Mouse (Mus musculus) G1E (cell line): ENCODE measurements at regions not wholly inside any gene's neighbourhood (a gene's known extent, or its start where the extent isn't known, plus 50 kb on each side); places are given as distances from the start of the nearest gene placed in this dataset.

Source experiments
- ATAC-seq: 2 replicates; pipeline ENCODE4 v1.8.0; 2016; ENCODE audit warnings: mild to moderate bottlenecking; ENCODE audit not compliant: insufficient number of reproducible peaks, poor library complexity, low FRiP score, severe bottlenecking; ENCODE audit errors: extremely low read depth
- DNase-seq: peaks from one replicate; pipeline ENCODE4 v3.0.0; 2012; ENCODE audit warnings: low spot score
- H3K27me3 ChIP-seq: 2 replicates; pipeline ENCODE4 v1.6.1; 2012; ENCODE audit warnings: mild to moderate bottlenecking, low read length, inconsistent platforms; ENCODE audit not compliant: insufficient read depth
- H3K36me3 ChIP-seq: replicated peaks from 2 replicates; pipeline ENCODE3; 2012; ENCODE audit warnings: mild to moderate bottlenecking, inconsistent platforms
- H3K4me1 ChIP-seq: 2 replicates; pipeline ENCODE4 v1.6.1; 2012; ENCODE audit warnings: low read depth, low read length, inconsistent platforms, mixed read lengths; ENCODE audit not compliant: insufficient read depth
- H3K4me3 ChIP-seq: 2 replicates; pipeline ENCODE4 v1.5.1; 2012; ENCODE audit warnings: low read depth, mild to moderate bottlenecking, inconsistent platforms, low read length, moderate library complexity, mixed read lengths
- H3K9me3 ChIP-seq: replicated peaks from 2 replicates; pipeline ENCODE4 v1.6.1; 2012; ENCODE audit warnings: inconsistent platforms
- CTCF ChIP-seq: IDR thresholded peaks from 2 replicates; pipeline ENCODE4 v1.5.1; 2012; ENCODE audit warnings: low read depth, low read length, inconsistent platforms, mixed read lengths
- GATA1 ChIP-seq: IDR thresholded peaks from 2 replicates; pipeline ENCODE4 v1.6.1; 2012; ENCODE audit warnings: borderline replicate concordance, low read length, inconsistent platforms, mixed read lengths
- GATA2 ChIP-seq: IDR thresholded peaks from 2 replicates; pipeline ENCODE4 v1.6.1; 2012; ENCODE audit warnings: low read depth, low read length, inconsistent platforms, borderline replicate concordance
- POLR2AphosphoS5 ChIP-seq: IDR thresholded peaks from 2 replicates; pipeline ENCODE4 v1.6.1; 2012; ENCODE audit warnings: low read depth, low read length, inconsistent platforms; ENCODE audit not compliant: insufficient replicate concordance
- TAL1 ChIP-seq: conservative IDR thresholded peaks from 2 replicates; pipeline ENCODE4 v1.6.1; 2012; ENCODE audit warnings: low read depth, low read length, inconsistent platforms, mixed read lengths

DNA sequence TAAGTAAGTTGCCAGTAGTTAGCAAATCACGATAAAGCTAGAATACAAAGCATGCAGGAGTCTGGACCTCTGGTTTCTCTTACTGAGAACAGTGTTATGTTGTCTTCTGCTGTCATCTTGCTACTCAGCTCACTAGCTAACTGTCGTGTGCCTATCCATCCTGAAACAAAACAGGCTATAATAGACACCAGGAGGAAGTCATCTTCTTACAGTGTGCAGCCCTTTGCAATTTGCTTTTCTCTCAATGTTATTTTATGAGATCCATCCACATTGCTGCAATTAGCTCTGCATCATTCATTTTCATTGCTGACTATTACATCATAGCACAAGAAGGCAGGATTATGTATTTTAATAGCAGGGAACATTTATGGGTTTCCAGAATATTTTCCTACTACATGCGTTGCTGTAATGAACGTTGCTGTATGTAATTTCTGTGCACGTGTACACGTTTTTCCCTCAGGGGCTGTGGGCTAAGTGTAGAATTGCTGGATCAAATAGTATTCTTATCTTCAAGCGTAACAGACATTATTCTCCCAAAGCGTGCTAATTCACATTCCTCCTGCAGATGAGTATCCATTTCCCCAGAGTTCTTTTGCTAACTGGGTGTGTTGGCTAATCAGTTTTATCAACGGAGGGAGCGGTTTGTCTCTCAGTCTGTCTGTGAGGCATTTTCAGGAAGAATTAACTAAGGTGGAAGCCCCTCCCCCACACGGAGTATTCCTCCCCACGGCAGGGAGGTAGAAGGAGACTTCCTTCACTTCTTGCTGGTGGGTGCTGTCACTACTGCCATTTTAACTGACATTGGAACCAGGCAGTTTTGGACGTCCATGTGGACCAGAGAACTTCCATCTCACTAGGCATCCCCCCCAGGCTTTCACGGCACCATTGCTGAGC lies 139.1 kb upstream of the Tyw5 start:
- Histone ChIP-seq H3K9me3 (peaks cover 8% of the 10 kb centered on the region), H3K36me3 (no peaks in the 10 kb centered on the region), H3K27me3 (no peaks in the 10 kb centered on the region), H3K4me3 (no peak overlapping the region), H3K4me1 (no peaks in the 10 kb centered on the region)
- ATAC-seq (no peak), DNase-seq (no peak)
- TF ChIP-seq TAL1 (no peak), GATA2 (no peak), POLR2AphosphoS5 (no peak), CTCF (no peak), GATA1 (no peak)

DNA sequence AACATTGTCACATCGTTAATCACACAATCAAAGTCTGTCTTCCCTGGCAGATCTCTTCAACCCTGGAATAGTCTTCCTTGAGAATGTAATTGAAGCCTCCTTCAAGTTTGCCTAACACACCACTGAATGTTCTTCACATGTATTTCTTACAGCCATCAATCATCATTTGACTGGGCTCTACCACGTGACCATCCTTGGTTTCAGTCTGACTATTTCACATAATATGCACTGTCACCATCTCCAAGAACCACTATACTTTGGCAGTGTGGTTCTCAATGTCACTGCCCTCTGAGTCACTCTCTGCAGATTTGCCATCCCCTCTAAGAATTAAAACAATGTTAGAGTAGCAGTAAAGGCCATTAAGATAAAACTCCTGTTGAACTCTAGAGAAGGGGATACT lies 154.6 kb upstream of the Tyw5 start:
- Histone ChIP-seq H3K27me3 (no peaks in the 10 kb centered on the region), H3K4me1 (no peaks in the 10 kb centered on the region), H3K36me3 (no peaks in the 10 kb centered on the region), H3K4me3 (no peak overlapping the region), H3K9me3 (no peaks in the 10 kb centered on the region)
- no peak for ATAC-seq
- TF ChIP-seq TAL1: no peak
- TF ChIP-seq CTCF: no peak
- no peak for TF ChIP-seq GATA1
- TF ChIP-seq GATA2: no peak
- no peak for TF ChIP-seq POLR2AphosphoS5
- DNase-seq: no peak

DNA sequence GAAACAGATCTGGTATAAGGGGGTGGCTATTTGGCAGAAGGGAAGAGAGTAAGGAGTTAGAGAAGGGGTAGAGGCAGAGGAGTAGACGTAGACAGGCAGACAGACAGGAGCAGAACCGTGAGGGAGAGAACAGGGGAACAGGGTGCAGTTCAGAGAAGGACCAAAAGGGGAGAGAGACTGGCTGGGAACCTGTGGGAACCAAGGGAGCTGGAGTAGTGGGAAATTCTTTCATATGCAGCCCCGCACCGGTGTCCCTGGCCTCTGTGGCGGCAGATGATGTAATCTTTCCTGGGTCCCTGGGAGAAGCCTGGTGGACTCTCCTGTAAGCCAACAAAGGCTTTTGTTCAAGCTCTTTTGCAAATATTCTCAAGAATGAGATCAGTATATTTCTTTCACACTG lies 157.8 kb upstream of the Tyw5 start:
- H3K4me1 ChIP-seq: no peaks in the 10 kb centered on the region
- H3K36me3 ChIP-seq: no peaks in the 10 kb centered on the region
- DNase-seq: no peak
- H3K9me3 ChIP-seq: no peaks in the 10 kb centered on the region
- no peaks in the 10 kb centered on the region for H3K27me3 ChIP-seq
- TF ChIP-seq CTCF (no peak), TAL1 (no peak), GATA2 (no peak)
- no peak for ATAC-seq
- no peak overlapping the region for H3K4me3 ChIP-seq

DNA sequence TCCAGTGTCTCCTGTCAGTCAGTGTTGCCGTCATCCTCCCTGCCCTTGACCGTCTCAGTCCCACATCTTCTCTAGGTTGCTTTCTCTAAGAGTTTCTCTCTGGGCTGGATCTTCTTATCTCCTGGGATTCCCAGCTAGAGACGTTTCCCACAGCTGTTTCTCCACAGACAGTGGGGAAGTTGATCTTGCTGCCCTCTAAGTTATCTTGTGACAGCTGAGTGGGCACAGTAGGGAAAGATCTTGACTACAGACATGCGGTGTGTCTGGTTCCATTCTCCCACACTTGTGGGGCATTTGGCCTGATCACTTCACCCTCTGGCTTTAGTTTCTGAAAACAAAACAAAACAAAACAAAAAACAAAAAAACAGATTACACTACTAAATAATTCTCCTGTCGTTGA lies 165.2 kb upstream of the Tyw5 start:
- Histone ChIP-seq H3K36me3 (no peaks in the 10 kb centered on the region), H3K4me1 (no peaks in the 10 kb centered on the region), H3K9me3 (no peaks in the 10 kb centered on the region), H3K4me3 (no peak overlapping the region), H3K27me3 (0 out of 2 replicates have a peak, but pooled peaks cover 3% of the 10 kb centered on the region)
- TF ChIP-seq TAL1: no peak
- no peak for TF ChIP-seq GATA1
- TF ChIP-seq CTCF: no peak
- no peak for TF ChIP-seq GATA2
- no peak for TF ChIP-seq POLR2AphosphoS5
- ATAC-seq (no peak), DNase-seq (no peak)

DNA sequence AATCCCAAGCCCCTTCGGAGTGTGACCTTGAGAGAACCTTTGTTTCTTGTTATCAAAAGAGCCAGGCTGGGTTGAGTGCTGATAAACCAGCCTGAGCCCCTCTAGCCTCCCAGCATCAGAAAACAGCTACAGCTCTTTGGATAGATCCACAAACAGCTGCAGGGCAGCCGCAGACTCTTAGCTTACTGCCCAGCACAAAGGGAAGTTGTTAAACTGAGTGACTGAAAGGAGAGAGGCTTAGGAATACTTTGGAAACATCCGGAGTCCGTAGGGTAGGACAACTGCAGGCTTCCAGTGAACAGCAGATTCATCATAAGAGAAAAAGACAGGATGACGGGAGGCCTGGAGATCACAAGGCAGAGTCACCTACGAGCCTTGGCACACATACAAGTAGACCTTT lies 166.9 kb upstream of the Tyw5 start:
- TF ChIP-seq GATA1 (no peak), POLR2AphosphoS5 (no peak), GATA2 (no peak), TAL1 (no peak), CTCF (no peak)
- H3K4me1 ChIP-seq: no peaks in the 10 kb centered on the region
- ATAC-seq: no peak
- H3K36me3 ChIP-seq: no peaks in the 10 kb centered on the region
- H3K4me3 ChIP-seq: no peak overlapping the region
- no peaks in the 10 kb centered on the region for H3K9me3 ChIP-seq
- 0 out of 2 replicates have a peak, but pooled peaks cover 3% of the 10 kb centered on the region for H3K27me3 ChIP-seq
- no peak for DNase-seq

DNA sequence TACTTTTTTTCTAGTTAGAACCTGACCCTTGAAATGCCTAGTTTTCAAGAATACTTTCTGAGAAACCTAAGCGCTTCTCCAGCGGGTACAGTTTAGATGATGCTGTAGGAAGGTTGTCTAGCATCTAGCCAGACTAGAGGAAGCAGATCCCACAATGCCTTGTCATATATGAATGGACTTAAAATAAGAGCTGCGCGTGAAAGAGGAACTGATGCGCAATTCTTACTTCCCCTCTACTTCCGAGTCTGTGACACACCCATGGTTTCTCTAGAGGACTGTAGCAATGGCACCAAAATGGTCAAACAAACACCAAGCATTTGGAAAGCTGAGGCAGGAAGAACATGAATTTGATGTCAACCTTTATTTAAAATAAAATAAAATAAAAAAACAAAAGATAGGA lies 167.6 kb upstream of the Tyw5 start:
- ATAC-seq (no peak), DNase-seq (no peak)
- TF ChIP-seq POLR2AphosphoS5 (no peak), GATA1 (no peak), TAL1 (no peak), GATA2 (no peak), CTCF (no peak)
- no peaks in the 10 kb centered on the region for H3K36me3 ChIP-seq
- H3K9me3 ChIP-seq: no peaks in the 10 kb centered on the region
- H3K27me3 ChIP-seq: 0 out of 2 replicates have a peak, but pooled peaks cover 3% of the 10 kb centered on the region
- no peak overlapping the region for H3K4me3 ChIP-seq
- H3K4me1 ChIP-seq: no peaks in the 10 kb centered on the region

DNA sequence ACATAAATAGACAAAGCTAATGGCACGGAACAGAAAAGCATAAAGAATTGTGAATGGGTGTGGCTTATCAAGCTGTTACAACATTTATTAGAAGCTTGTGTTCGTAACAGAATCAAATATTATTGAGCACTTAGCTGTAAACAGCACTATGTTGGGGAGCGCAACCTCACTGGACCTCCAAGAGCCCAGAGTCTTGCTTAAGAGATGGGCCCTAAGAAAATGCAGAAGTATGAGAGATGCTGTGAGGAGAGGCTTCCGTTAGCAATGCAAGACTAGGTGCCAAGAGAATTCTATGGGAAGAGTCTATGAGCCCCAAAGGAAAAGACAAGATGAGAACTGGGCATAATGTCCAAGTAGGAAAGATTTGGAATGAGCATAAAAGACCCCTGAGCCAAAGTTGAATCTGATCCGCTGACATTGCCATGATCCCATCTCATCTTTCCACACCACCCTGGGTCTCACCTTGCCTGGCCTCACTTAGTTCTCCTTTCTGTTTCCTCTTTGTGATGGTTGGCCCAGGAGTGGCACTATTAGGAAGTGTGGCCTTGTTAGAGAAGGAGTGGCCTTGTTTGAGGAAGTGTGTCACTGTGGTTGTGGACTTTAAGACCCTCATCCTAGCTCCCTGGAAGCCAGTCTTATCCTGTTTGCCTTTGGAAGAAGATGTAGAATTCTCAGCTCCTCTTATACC lies 169.3 kb upstream of the Tyw5 start:
- Histone ChIP-seq H3K27me3 (0 out of 2 replicates have a peak, but pooled peaks cover 3% of the 10 kb centered on the region), H3K4me1 (no peaks in the 10 kb centered on the region), H3K4me3 (no peak overlapping the region), H3K36me3 (no peaks in the 10 kb centered on the region), H3K9me3 (no peaks in the 10 kb centered on the region)
- DNase-seq: no peak
- ATAC-seq: no peak
- TF ChIP-seq POLR2AphosphoS5 (no peak), TAL1 (no peak), CTCF (no peak), GATA2 (no peak), GATA1 (no peak)
